In the genomic region with DNA sequence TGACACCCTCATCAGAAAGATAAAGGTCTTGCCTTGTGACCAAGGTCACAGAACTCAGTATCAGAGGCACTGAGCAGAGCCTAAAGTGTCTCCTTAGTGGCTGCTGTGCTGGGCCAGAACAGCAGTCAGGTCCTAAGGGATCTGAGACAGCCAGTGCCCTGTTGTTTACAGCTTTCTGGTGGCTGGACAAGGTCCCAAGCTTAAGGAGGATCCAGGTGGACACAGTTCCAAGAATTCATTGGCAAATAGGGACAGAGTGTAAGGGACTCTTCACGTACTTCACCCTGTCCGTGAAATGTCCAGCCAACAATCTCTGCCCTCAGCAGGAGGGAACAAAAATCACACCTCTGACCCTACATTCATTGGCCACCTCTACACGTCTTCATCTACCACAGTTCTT, we compare ENCODE assay signal across 19 mouse cellular contexts. TPM values are rescaled to one million over a fixed set of nuclear protein-coding genes. Genes with fewer than 3 reads are reported as not detected.
DNase-seq lines count a peak whose midpoint lies in the region; ATAC-seq lines count a peak whose summit lies in the region.
"Had no signal": no experiment of that assay in that cellular context is flagged by ENCODE, and none has a peak within 500 bp of the region (broad histone marks: within the 10 kb centered on the region; RNA-seq: fewer than 3 reads in every experiment).

No protein-coding gene starts in this region.

- H3K4me3 ChIP-seq in heart, embryonic 10.5 days = no peak overlapping the region
- no peak overlapping the region for H3K4me3 ChIP-seq in midbrain, embryonic 11.5 days (ENCODE audit: low read depth, low read length)
- H3K4me3 ChIP-seq in midbrain, embryonic 10.5 days = no peak overlapping the region
- H3K4me3 ChIP-seq: embryonic facial prominence, embryonic 10.5 days; forebrain, embryonic 13.5 days; heart, embryonic 15.5 days; intestine, embryonic 15.5 days had no signal

- H3K27me3 ChIP-seq in heart, embryonic 10.5 days (ENCODE audit: insufficient read depth, poor library complexity, severe bottlenecking) = peaks cover 34% of the 10 kb centered on the region; the same call in 1 of the 2 replicates
- H3K27me3 ChIP-seq in midbrain, embryonic 11.5 days (ENCODE audit: control insufficient read depth, insufficient read depth, low read length) = peaks cover under 1% of the 10 kb centered on the region; the same call in 1 of the 2 replicates
- peaks cover 30% of the 10 kb centered on the region for H3K27me3 ChIP-seq in midbrain, embryonic 10.5 days (ENCODE audit: low read depth, poor library complexity, severe bottlenecking)
- H3K27me3 ChIP-seq: intestine, embryonic 15.5 days had no signal

- no peak overlapping the region for H3K9ac ChIP-seq in midbrain, embryonic 11.5 days (ENCODE audit: low read length)
- H3K9ac ChIP-seq: forebrain, embryonic 13.5 days; forebrain, postnatal 0 days; heart, embryonic 15.5 days; hindbrain, embryonic 14.5 days; intestine, embryonic 15.5 days had no signal

- H3K27ac ChIP-seq in heart, embryonic 10.5 days = 0 out of 2 replicates have a peak overlapping the region, but pooled peaks have one; percentile 19
- no peak overlapping the region for H3K27ac ChIP-seq in midbrain, embryonic 11.5 days (ENCODE audit: low read depth, low read length)
- no peak overlapping the region for H3K27ac ChIP-seq in midbrain, embryonic 10.5 days (replicated peaks)
- H3K27ac ChIP-seq: embryonic facial prominence, embryonic 10.5 days; forebrain, embryonic 13.5 days; heart, embryonic 15.5 days; hindbrain, embryonic 14.5 days; intestine, embryonic 15.5 days had no signal

- ATAC-seq in midbrain, embryonic 11.5 days (ENCODE audit: low FRiP score) = no peak
- ATAC-seq: activated CD4-positive, CD25-positive, alpha-beta regulatory T cell, adult 4 months; forebrain, embryonic 13.5 days; forebrain, postnatal 0 days; intestine, embryonic 15.5 days; Patski had no signal

- intact Hi-C loops in heart, postnatal 14 days (cut with DNase I) = no loop called here

- H3K9me3 ChIP-seq in heart, embryonic 10.5 days = no peaks in the 10 kb centered on the region
- H3K9me3 ChIP-seq in midbrain, embryonic 11.5 days (ENCODE audit: control insufficient read depth, low read length) = no peaks in the 10 kb centered on the region
- no peaks in the 10 kb centered on the region for H3K9me3 ChIP-seq in midbrain, embryonic 10.5 days (replicated peaks)
- H3K9me3 ChIP-seq: embryonic facial prominence, embryonic 10.5 days; forebrain, embryonic 13.5 days; heart, embryonic 15.5 days; intestine, embryonic 15.5 days had no signal

- no peaks in the 10 kb centered on the region for H3K36me3 ChIP-seq in heart, embryonic 10.5 days
- no peaks in the 10 kb centered on the region for H3K36me3 ChIP-seq in midbrain, embryonic 11.5 days (ENCODE audit: control insufficient read depth, insufficient read depth, low read length)
- no peaks in the 10 kb centered on the region for H3K36me3 ChIP-seq in midbrain, embryonic 10.5 days
- H3K36me3 ChIP-seq: embryonic facial prominence, embryonic 10.5 days; heart, embryonic 15.5 days; intestine, embryonic 15.5 days had no signal

- peaks cover 45% of the 10 kb centered on the region for H3K4me1 ChIP-seq in heart, embryonic 10.5 days
- no peaks in the 10 kb centered on the region for H3K4me1 ChIP-seq in midbrain, embryonic 11.5 days (ENCODE audit: control insufficient read depth, insufficient read depth, low read length)
- H3K4me1 ChIP-seq in midbrain, embryonic 10.5 days = 0 out of 2 replicates have a peak, but pooled peaks cover 3% of the 10 kb centered on the region
- H3K4me1 ChIP-seq: forebrain, embryonic 13.5 days; intestine, embryonic 15.5 days had no signal

- H3K4me2 ChIP-seq in midbrain, embryonic 11.5 days = no peak overlapping the region
- H3K4me2 ChIP-seq: forebrain, embryonic 13.5 days; heart, embryonic 15.5 days; hindbrain, embryonic 14.5 days; intestine, embryonic 15.5 days had no signal

- DNase-seq in adrenal gland, postnatal 10 days = peak; percentile 72
- DNase-seq in adrenal gland, adult 18-20 months (ENCODE audit: low spot score in 2 of 2) = no peak
- DNase-seq in heart, embryonic 10.5 days (ENCODE audit: low spot score) = no peak
- DNase-seq in heart, postnatal 14 days = no peak
- peak; percentile 45 for DNase-seq in midbrain, embryonic 11.5 days (ENCODE audit: low spot score, missing footprints)
- no peak for DNase-seq in midbrain, embryonic 10.5 days (ENCODE audit: low spot score)
- DNase-seq: cerebellum, adult 2 months; cerebellum, postnatal 10 days; forebrain, postnatal 0 days; gastrocnemius, postnatal 14 days; kidney, adult 8-10 months had no signal

- 86% methylated on average over 3 of the region's 3 CpGs for WGBS in heart, embryonic 10.5 days
- 81% methylated on average over 3 of the region's 3 CpGs for WGBS in midbrain, embryonic 11.5 days
- 80% methylated on average over 3 of the region's 3 CpGs for WGBS in midbrain, embryonic 10.5 days

RNA-seq across cellular contexts. Expression of gene Slc35f6, which starts 19.2 kb away (rescaled TPM):
- total RNA-seq in adrenal gland, postnatal 10 days (2021) = 10 to 100 TPM; 30.4 to 34.6 TPM
- 10 to 100 TPM; 38.7 to 43.8 TPM for total RNA-seq in adrenal gland, adult 18-20 months (2021)
- 25.5 and 28.4 TPM in 2 replicates for polyA plus RNA-seq in heart, embryonic 10.5 days (2016; fragmentation: Nextera tagmentation; extraction: Ambion mirVana)
- total RNA-seq in heart, postnatal 14 days (2021) = 10 to 100 TPM; 37.4 to 39.9 TPM
- polyA plus RNA-seq in midbrain, embryonic 11.5 days (2014; fragmentation: Nextera tagmentation; extraction: Ambion mirVana) = 22.6 and 28.4 TPM in 2 replicates
- polyA plus RNA-seq in midbrain, embryonic 10.5 days (2016; fragmentation: Nextera tagmentation; extraction: Ambion mirVana) = 26.7 and 30.3 TPM in 2 replicates

RNA-seq across cellular contexts. Expression of gene Cenpa, which starts 38.1 kb away (rescaled TPM):
- total RNA-seq in adrenal gland, postnatal 10 days (2021) = 10 to 100 TPM; 38.0 to 54.0 TPM
- 1 to 10 TPM; 6.5 to 7.6 TPM for total RNA-seq in adrenal gland, adult 18-20 months (2021)
- polyA plus RNA-seq in heart, embryonic 10.5 days (2016; fragmentation: Nextera tagmentation; extraction: Ambion mirVana) = 323 and 372 TPM in 2 replicates
- 10 to 100 TPM; 56.0 to 67.6 TPM for total RNA-seq in heart, postnatal 14 days (2021)
- 398 and 399 TPM in 2 replicates for polyA plus RNA-seq in midbrain, embryonic 11.5 days (2014; fragmentation: Nextera tagmentation; extraction: Ambion mirVana)
- 413 and 444 TPM in 2 replicates for polyA plus RNA-seq in midbrain, embryonic 10.5 days (2016; fragmentation: Nextera tagmentation; extraction: Ambion mirVana)

RNA-seq across cellular contexts. Expression of gene Kcnk3, which starts 40.5 kb away (rescaled TPM):
- total RNA-seq in adrenal gland, postnatal 10 days (2021) = 100 to 1,000 TPM; 549 to 558 TPM
- 1,000 to 10,000 TPM in 1 of 2 experiments, 100 to 1,000 TPM in 1; 960 to 1,436 TPM for total RNA-seq in adrenal gland, adult 18-20 months (2021)
- 17.0 and 34.2 TPM in 2 replicates for polyA plus RNA-seq in heart, embryonic 10.5 days (2016; fragmentation: Nextera tagmentation; extraction: Ambion mirVana)
- 100 to 1,000 TPM; 181 to 186 TPM for total RNA-seq in heart, postnatal 14 days (2021)
- polyA plus RNA-seq in midbrain, embryonic 11.5 days (2014; fragmentation: Nextera tagmentation; extraction: Ambion mirVana) = 0.27 and 0.50 TPM in 2 replicates
- 0.12 and 0.27 TPM in 2 replicates for polyA plus RNA-seq in midbrain, embryonic 10.5 days (2016; fragmentation: Nextera tagmentation; extraction: Ambion mirVana)
- total RNA-seq: CH12.LX had no signal
- polyA plus RNA-seq: activated CD4-positive, CD25-positive, alpha-beta regulatory T cell, adult 4 months; Patski had no signal

Comparison
In these comparisons a context has a peak if more than half of its experiments do, and no peak if none do; other contexts are left out.
1. DNase-seq: peak in adrenal gland, postnatal 10 days (single experiment) and midbrain, embryonic 11.5 days (single experiment); none in adrenal gland, adult 18-20 months (0 of 2), heart, embryonic 10.5 days (single experiment), heart, postnatal 14 days (0 of 2) and midbrain, embryonic 10.5 days (single experiment).
2. RNA of gene Cenpa, which starts 38.1 kb away (total RNA-seq): 56.0 to 67.6 TPM in heart, postnatal 14 days and 38.0 to 54.0 TPM in adrenal gland, postnatal 10 days; 6.5 to 7.6 TPM in adrenal gland, adult 18-20 months; every median in the first group is over 4 times any median in the second.